Mouse (Mus musculus) forebrain, embryonic 11.5 days (tissue): Measurements from ENCODE around the gene Casp12. TPM values are rescaled to one million over a fixed set of nuclear protein-coding genes. Genes with fewer than 3 reads are reported as not detected.
"Not testable (repeated sequence)": the region's sequence is repeated elsewhere in the genome, so short reads cannot be mapped to it uniquely, and the experiment has no call there.

ENCODE experiments used
- ATAC-seq: fragments of 200-750 bp; cut with Nextera tagmentation; replicated peaks from 2 replicates; pipeline ENCODE4 v1.8.0; 2017; ENCODE audit warnings: moderate TSS enrichment; ENCODE audit not compliant: low FRiP score
- DNase-seq: peaks from one replicate; pipeline ENCODE4 v3.0.0-alpha.2; 2017; ENCODE audit warnings: low spot score
- H3K27ac ChIP-seq: fragments of 300-500 bp; sonication (generic); 2 replicates; pipeline ENCODE4 v1.5.1; 2014; ENCODE audit warnings: low read depth, low read length
- H3K27me3 ChIP-seq: fragments of 300-500 bp; sonication (generic); 2 replicates; pipeline ENCODE4 v1.6.1; 2014; ENCODE audit warnings: mild to moderate bottlenecking, low read length, mixed read lengths; ENCODE audit not compliant: control insufficient read depth, insufficient read depth
- H3K36me3 ChIP-seq: fragments of 300-500 bp; sonication (generic); 2 replicates; pipeline ENCODE4 v1.6.1; 2014; ENCODE audit warnings: mild to moderate bottlenecking, low read length, moderate library complexity, mixed read lengths; ENCODE audit not compliant: control insufficient read depth, insufficient read depth
- H3K4me1 ChIP-seq: fragments of 300-500 bp; sonication (generic); replicated peaks from 2 replicates; pipeline ENCODE4 v1.6.1; 2014; ENCODE audit warnings: low read length, mixed read lengths; ENCODE audit not compliant: control insufficient read depth, insufficient read depth
- H3K4me2 ChIP-seq: fragments of 300-500 bp; sonication (generic); 2 replicates; pipeline ENCODE4 v1.6.1; 2014; ENCODE audit warnings: low read depth, mild to moderate bottlenecking, low read length, moderate library complexity, mixed read lengths; ENCODE audit not compliant: severe bottlenecking
- H3K4me3 ChIP-seq: fragments of 300-500 bp; sonication (generic); 2 replicates; pipeline ENCODE4 v1.5.1; 2014; ENCODE audit warnings: low read depth, low read length
- H3K9ac ChIP-seq: fragments of 300-500 bp; sonication (generic); 2 replicates; pipeline ENCODE4 v1.6.1; 2014; ENCODE audit warnings: low read length
- H3K9me3 ChIP-seq: fragments of 300-500 bp; sonication (generic); 2 replicates; pipeline ENCODE4 v1.6.1; 2016; ENCODE audit warnings: low read length, mixed read lengths; ENCODE audit not compliant: control insufficient read depth
- WGBS: fragments of 180-500 bp; shearing (Covaris S2); extraction: QIAGEN DNeasy Blood & Tissue Kit; methylation state at CpG from one replicate; pipeline ENCODE4 v1.1.7; 2014; 5-methylcytosine and 5-hydroxymethylcytosine counted together
- polyA plus RNA-seq: library from polyadenylated mRNA; unstranded; fragments of >200 nt; fragmentation: Nextera tagmentation; extraction: Ambion mirVana; gene quantifications from 2 replicates; pipeline ENCODE4 v1.2.1, GENCODE M21; 2014

The Casp12 gene
- polyA plus RNA-seq, 1 experiment from 2014 or later, result not detected

- DNase-seq, result no peak
- H3K9me3 ChIP-seq, result no peaks in the 10 kb centered on the region
- ATAC-seq, result no peak
- no peak overlapping the region for H3K27ac ChIP-seq
- no peaks in the 10 kb centered on the region for H3K4me1 ChIP-seq
- no peaks in the 10 kb centered on the region for H3K27me3 ChIP-seq
- H3K36me3 ChIP-seq, result no peaks in the 10 kb centered on the region
- H3K4me2 ChIP-seq, result no peak overlapping the region
- no peak overlapping the region for H3K9ac ChIP-seq
- no peak overlapping the region for H3K4me3 ChIP-seq
These were observed 12.8 kb upstream of the Casp12 start for GRCm38 (mm10) chr9:5332441-5332840.

GRCm38 (mm10) chr9:5333422-5333821, 11.8 kb upstream of the Casp12 start:
- WGBS, result 91% methylated on average over 1 of the region's 1 CpGs
- no peak overlapping the region for H3K9ac ChIP-seq
- H3K4me1 ChIP-seq, result no peaks in the 10 kb centered on the region
- no peak for DNase-seq
- no peaks in the 10 kb centered on the region for H3K9me3 ChIP-seq
- H3K4me3 ChIP-seq, result no peak overlapping the region
- no peaks in the 10 kb centered on the region for H3K36me3 ChIP-seq
- no peak overlapping the region for H3K27ac ChIP-seq
- ATAC-seq, result no peak
- no peaks in the 10 kb centered on the region for H3K27me3 ChIP-seq
- H3K4me2 ChIP-seq, result no peak overlapping the region

GRCm38 (mm10) chr9:5343092-5343491, 2.1 kb upstream of the Casp12 start:
- H3K9ac ChIP-seq, result no peak overlapping the region
- no peaks in the 10 kb centered on the region for H3K36me3 ChIP-seq
- DNase-seq (no peak), ATAC-seq (no peak)
- H3K27ac ChIP-seq, result no peak overlapping the region
- no peaks in the 10 kb centered on the region for H3K27me3 ChIP-seq
- no peak overlapping the region for H3K4me3 ChIP-seq
- no peaks in the 10 kb centered on the region for H3K4me1 ChIP-seq
- H3K4me2 ChIP-seq, result no peak overlapping the region
- WGBS, result 80% methylated on average over 1 of the region's 1 CpGs
- H3K9me3 ChIP-seq, result no peaks in the 10 kb centered on the region

- Histone ChIP-seq H3K27ac (no peak overlapping the region), H3K4me2 (no peak overlapping the region), H3K4me3 (no peak overlapping the region), H3K36me3 (no peaks in the 10 kb centered on the region), H3K9ac (no peak overlapping the region), H3K9me3 (no peaks in the 10 kb centered on the region), H3K4me1 (no peaks in the 10 kb centered on the region), H3K27me3 (no peaks in the 10 kb centered on the region)
- DNase-seq, result no peak
- 95% methylated on average over 4 of the region's 4 CpGs for WGBS
- no peak for ATAC-seq
These were observed 1.1 kb upstream of the Casp12 start for GRCm38 (mm10) chr9:5344090-5344489.

- H3K9ac ChIP-seq, result no peak overlapping the region
- H3K4me3 ChIP-seq, result no peak overlapping the region
- WGBS, result 87% methylated on average over 4 of the region's 4 CpGs
- no peaks in the 10 kb centered on the region for H3K27me3 ChIP-seq
- H3K36me3 ChIP-seq, result no peaks in the 10 kb centered on the region
- no peak overlapping the region for H3K27ac ChIP-seq
- H3K4me2 ChIP-seq, result no peak overlapping the region
- ATAC-seq (no peak), DNase-seq (no peak)
- H3K4me1 ChIP-seq, result no peaks in the 10 kb centered on the region
- H3K9me3 ChIP-seq, result no peaks in the 10 kb centered on the region
These were observed 2.2 kb downstream of the Casp12 start for GRCm38 (mm10) chr9:5347381-5347780.

- H3K27ac ChIP-seq, result no peak overlapping the region
- H3K4me1 ChIP-seq, result no peaks in the 10 kb centered on the region
- H3K4me2 ChIP-seq, result no peak overlapping the region
- H3K27me3 ChIP-seq, result no peaks in the 10 kb centered on the region
- no peak for ATAC-seq
- H3K36me3 ChIP-seq, result no peaks in the 10 kb centered on the region
- no peak overlapping the region for H3K9ac ChIP-seq
- WGBS, result 86% methylated on average over 2 of the region's 2 CpGs
- H3K4me3 ChIP-seq, result no peak overlapping the region
- H3K9me3 ChIP-seq, result no peaks in the 10 kb centered on the region
- no peak for DNase-seq
These were observed 8.4 kb downstream of the Casp12 start for GRCm38 (mm10) chr9:5353673-5354072.

- Histone ChIP-seq H3K36me3 (no peaks in the 10 kb centered on the region), H3K4me1 (no peaks in the 10 kb centered on the region), H3K9me3 (no peaks in the 10 kb centered on the region), H3K27me3 (no peaks in the 10 kb centered on the region), H3K9ac (no peak overlapping the region), H3K4me3 (no peak overlapping the region), H3K27ac (no peak overlapping the region), H3K4me2 (no peak overlapping the region)
- ATAC-seq (no peak), DNase-seq (no peak)
These were observed 11.6 kb downstream of the Casp12 start for GRCm38 (mm10) chr9:5356801-5357200.

- ATAC-seq (no peak), DNase-seq (no peak)
- Histone ChIP-seq H3K9ac (no peak overlapping the region), H3K27me3 (no peaks in the 10 kb centered on the region), H3K9me3 (no peaks in the 10 kb centered on the region), H3K27ac (no peak overlapping the region), H3K4me2 (no peak overlapping the region), H3K4me1 (no peaks in the 10 kb centered on the region), H3K4me3 (no peak overlapping the region), H3K36me3 (no peaks in the 10 kb centered on the region)
These were observed 48.3 kb downstream of the Casp12 start for GRCm38 (mm10) chr9:5393561-5393960.

GRCm38 (mm10) chr9:5395861-5396260, 50.6 kb downstream of the Casp12 start:
- ATAC-seq, H3K4me1 ChIP-seq, H3K9me3 ChIP-seq, H3K27ac ChIP-seq, H3K9ac ChIP-seq, H3K36me3 ChIP-seq, H3K4me3 ChIP-seq, H3K4me2 ChIP-seq, H3K27me3 ChIP-seq, DNase-seq: not testable (repeated sequence)
- whole genome bisulfite sequencing, result 87% methylated on average over 5 of the region's 5 CpGs
